Mouse (Mus musculus) right cerebral cortex, postnatal 14 days (tissue): ENCODE measurements at regions not wholly inside any gene's neighbourhood (a gene's known extent, or its start where the extent isn't known, plus 50 kb on each side); places are given as distances from the start of the nearest gene placed in this dataset.
A peak's percentile ranks its signal among the peaks of the same experiment; 100 is the strongest.

Source experiments
- DNase-seq: peaks from one replicate; pipeline ENCODE4 v3.0.0; 2022

GRCm38 (mm10) chr4:56619054-56619453, 120.8 kb upstream of the Gm26657 start:
- DNase-seq: no peak

DNA sequence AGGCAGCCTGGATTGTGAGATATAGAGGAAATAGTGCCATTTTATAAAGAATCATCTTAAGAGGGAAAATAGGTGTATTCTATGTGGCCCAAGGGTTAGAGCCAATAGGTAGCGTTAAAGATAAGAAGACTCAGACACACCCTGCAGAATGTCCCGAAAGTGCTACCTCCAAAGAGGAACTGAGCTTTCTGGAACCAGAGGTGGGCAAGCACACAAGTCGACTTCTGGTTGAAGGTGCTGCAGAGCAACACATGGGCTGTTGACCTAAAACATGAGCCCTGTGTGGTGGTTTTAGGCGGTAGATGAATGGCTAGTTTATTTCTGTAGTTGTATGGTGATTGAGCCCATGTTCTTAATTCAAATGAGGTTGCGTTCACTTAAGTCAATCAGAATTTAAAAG, 121.4 kb upstream of the Gm26657 start:
- DNase-seq: no peak

- no peak for DNase-seq
These were observed 122.1 kb upstream of the Gm26657 start for GRCm38 (mm10) chr4:56617661-56618360.

DNA sequence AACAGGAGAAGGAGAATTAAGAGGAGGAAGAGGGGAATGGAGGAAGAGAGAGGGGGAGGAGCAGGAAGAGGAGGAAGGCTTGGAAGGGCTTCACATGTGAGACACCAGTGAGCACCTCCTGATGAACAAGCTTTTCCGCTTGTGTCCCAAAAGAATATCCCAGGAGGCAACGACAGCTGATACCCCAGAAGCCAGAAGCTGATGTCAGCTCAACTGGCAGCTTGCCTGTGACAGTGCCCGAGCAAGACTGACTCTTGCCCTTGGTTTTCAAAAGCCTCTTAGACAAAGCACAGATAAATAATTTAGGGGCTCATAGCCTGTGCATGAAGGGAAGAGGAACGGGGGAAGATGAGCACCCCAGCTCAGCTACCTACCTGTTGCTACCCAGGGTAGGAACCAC, 127.5 kb upstream of the Gm26657 start:
- DNase-seq: no peak

GRCm38 (mm10) chr4:56611751-56612150, 128.1 kb upstream of the Gm26657 start:
- no peak for DNase-seq

DNA sequence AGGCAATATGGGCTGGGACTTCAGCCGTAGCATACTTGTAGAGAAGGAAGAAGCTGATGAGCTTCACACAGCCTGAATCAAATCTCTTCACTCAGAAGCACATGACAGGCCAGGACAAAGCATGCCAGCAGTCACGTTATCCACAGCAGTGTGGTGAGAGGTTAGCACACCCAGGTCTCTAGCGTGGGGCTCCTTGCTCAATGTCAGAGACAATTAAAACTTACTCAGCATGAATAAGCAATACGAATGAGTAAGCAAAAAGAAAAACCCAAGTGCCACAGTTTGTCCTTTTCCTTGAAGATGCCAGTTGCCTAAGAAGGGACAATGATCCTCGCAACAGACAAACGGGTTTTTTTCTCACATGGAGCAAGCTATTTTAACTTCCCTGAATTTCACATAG, 129.6 kb upstream of the Gm26657 start:
- DNase-seq: no peak

DNA sequence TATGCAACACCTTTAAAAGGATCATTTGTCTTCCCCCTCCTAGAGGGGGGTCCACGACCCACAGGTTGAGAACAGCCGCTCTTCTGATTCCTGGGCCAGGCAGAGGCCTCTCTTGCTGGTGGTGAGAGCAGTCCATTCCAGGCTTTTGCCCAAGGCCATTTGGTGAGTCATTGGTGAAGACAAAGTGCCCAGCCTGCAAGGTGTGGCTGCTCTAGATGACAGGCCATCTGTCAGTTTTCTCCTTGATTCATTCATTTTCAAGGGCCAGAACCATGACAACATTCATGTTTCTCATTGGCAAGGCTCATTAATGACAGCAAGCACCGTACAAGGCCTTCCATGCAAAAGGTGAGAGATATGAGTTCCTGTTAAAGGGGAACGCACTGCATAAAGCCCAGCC, 131.2 kb upstream of the Gm26657 start:
- no peak for DNase-seq

GRCm38 (mm10) chr4:56598398-56598797, 141.5 kb upstream of the Gm26657 start:
- DNase-seq: no peak

- DNase-seq: no peak
These were observed 141.9 kb upstream of the Gm26657 start for GRCm38 (mm10) chr4:56597931-56598330.

GRCm38 (mm10) chr4:56582405-56582804, 157.5 kb upstream of the Gm26657 start:
- DNase-seq: no peak

DNA sequence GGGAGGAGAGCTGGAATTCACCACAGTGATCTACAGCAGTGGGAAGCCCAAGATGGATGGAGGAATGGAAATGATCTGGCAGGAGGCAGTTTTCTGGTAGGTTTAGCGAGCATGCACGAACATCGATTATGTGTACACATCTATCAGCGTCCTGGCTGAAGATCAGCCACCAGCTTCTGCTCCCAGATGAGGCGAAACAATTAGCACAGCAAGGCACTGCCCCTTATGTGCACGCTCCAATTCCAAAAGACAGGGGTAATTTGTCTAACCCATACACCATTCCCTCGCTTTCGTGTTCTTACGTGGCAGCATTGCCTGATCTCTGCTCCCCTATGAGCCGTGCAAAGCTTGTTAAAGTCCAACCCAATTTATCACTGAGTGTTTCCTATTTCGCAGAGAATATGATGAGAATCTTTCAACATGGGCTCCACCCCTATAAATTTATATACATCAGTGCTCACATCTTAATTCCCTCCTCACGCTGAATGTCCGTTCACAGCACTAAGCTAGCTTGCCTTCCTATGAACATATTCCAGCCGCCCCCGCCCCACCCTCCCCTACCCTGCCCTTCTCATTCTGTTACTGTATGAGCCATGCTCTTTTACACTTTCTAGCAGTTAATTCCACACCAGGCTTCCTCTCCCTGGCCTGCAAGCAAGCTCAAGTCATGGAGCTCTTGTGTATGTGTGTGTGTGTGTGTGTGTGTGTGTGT, 162.9 kb upstream of the Gm26657 start:
- no peak for DNase-seq

- DNase-seq: no peak
These were observed 187.7 kb upstream of the Gm26657 start for GRCm38 (mm10) chr4:56552126-56552525.

GRCm38 (mm10) chr4:56533344-56533985, 206.4 kb upstream of the Gm26657 start:
- no peak for DNase-seq

- no peak for DNase-seq
These were observed 206.9 kb upstream of the Gm26657 start for GRCm38 (mm10) chr4:56532921-56533320.

GRCm38 (mm10) chr4:56528571-56528970, 211.3 kb upstream of the Gm26657 start:
- no peak for DNase-seq

DNA sequence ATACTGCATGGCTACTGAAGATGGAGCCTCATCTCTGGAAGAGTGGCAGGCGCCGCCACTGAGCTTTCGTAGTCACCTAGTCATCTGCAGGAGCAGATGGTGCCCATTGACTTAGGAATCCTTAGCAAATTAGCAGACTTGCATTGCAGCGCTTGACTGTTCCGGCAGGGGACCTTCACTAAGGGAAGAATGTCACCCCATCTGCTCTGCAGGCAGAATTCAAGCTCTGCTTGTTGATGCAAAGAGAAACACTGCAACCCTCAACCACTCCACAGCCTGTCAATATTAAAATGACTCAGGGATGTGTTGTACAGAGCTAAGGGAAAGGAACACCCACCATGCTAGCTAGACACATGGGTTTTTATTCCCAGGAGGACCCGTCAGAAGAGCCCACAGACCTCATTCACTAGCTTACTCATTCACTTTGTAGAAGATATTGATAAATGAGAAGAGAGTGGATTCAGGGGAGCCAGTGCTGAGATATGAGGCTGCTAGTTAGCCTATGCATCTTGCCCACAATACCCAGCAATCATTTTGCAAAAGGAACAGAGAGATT, 215.4 kb upstream of the Gm26657 start:
- peak; percentile 10 for DNase-seq

- no peak for DNase-seq
These were observed 232.1 kb upstream of the Gm26657 start for GRCm38 (mm10) chr4:56507770-56508169.

DNA sequence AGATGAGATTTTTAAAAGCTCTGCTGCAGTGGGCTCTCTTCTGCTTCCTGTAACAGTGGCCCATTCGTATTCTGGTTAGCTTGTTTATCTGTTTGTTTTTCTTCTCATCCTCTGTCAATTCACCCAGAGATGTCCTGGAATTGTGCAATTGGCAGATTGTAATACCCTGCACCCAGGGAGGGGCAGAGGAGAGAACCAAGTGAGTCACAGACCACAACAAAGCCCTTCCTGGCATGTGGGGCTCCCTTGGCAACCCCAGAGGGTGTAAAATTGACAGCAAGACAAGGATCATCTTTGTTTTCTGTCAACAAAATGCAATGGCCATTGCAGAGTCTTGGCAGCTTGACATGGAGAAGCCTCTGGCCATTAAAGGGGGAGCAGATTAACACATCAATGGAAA, 233.1 kb upstream of the Gm26657 start:
- no peak for DNase-seq

DNA sequence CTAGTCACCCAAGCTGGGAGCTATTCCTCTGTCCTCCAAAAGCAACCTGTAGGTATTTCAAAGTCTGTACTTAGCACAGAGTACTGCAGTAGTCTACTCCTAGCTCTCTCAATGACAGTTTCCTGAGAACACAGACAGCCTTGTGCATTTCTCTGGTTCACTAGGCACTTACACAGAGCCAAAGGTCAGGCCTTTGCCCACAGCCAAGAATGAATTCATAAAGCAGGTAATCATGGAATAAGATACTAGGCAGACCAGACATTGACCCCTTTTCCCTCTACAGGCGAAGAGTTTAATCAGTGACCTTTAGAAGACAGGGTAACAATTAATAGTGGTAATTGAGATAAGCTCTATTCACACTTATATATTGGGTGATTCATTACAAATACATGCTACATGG, 233.8 kb upstream of the Gm26657 start:
- no peak for DNase-seq

GRCm38 (mm10) chr4:56492537-56493221, 247.2 kb upstream of the Gm26657 start:
- peak; percentile 11 for DNase-seq

- DNase-seq: no peak
These were observed 250.5 kb upstream of the Gm26657 start for GRCm38 (mm10) chr4:56489361-56489760.

DNA sequence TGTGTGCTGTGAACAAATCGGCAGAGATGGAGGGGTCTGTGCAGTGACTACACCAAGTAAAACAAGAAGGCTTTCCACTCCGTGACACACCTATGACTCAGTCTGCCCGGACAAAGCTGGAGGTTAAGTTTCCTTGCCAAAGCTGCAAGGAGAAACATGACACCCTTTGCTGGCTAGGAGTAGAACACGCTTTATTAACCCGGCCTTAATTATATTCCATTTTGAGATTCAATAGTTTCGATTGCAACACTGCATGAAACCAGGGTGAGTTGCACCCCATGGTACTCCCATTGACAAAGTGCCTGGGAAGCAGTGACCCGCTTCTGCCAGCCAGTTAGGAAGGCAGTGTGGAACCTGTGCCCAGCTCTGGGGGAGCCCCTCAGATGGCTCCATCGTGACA, 256.2 kb upstream of the Gm26657 start:
- no peak for DNase-seq

DNA sequence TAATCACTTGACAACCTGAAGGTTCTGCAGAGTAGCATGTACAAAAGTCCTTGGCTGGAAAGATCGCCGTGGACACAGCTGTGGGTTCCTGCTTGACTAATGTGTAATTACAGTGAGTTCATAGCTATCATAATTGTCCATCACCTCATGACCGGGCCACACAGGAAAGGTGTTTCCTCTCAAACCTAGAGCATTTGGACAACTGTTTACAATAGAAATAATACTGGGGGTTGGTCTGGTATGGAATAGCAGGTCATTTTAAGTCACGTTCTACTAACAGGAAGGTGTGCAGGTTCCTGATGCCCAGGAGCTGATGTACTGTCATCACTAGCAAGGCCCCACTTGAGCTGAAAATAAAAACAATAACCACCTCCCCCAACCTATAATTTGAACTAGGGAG, 283.1 kb upstream of the Gm26657 start:
- no peak for DNase-seq
